Mouse (Mus musculus) olfactory bulb, adult 2 months (tissue): ENCODE data around the gene Gjd3.

Experiments used
- CTCF ChIP-seq: fragments of 200-500 bp; IDR thresholded peaks from 2 replicates; pipeline ENCODE4 v1.5.1; 2012; ENCODE audit warnings: low read depth, mild to moderate bottlenecking, low read length, moderate library complexity; ENCODE audit not compliant: insufficient read depth
- POLR2A ChIP-seq: fragments of 200-500 bp; IDR thresholded peaks from 2 replicates; pipeline ENCODE4 v1.6.1; 2012; ENCODE audit warnings: mild to moderate bottlenecking, low read depth, low read length, moderate library complexity; ENCODE audit not compliant: insufficient read depth

- no peak for TF ChIP-seq CTCF
- no peak for TF ChIP-seq POLR2A
Measured at GRCm38 (mm10) chr11:98949242-98949957, 33.4 kb downstream of the Gjd3 start.
